Comparison of ENCODE assay signal across 8 mouse cellular contexts in the genomic region with DNA sequence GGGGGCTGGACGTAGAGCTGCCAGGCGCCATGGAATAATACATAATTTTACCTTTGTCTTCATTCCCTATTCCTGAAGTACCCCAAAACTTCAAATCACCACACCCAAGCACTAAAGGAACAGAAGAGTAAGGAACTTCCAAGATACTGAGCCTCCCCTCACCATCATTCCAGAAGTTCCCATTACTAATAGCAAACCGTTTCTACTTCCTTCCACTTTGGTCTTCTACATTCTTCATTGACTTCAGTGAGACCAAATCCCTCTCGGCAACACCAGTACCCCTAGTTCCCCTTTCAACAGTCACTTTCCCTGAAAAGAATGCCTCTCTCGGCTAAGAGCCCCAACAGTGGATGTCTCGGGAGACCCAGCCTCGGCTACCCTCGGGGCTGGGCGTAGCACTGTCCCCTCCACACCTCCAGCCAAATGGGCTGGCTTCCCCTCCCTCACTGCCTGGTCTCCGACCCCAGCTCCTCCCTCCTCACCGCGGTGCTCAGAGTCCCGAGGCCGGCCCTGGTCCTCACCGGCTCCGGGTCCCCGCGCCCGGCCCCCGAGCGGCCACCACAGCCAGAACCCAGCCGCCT. TPM values are rescaled to one million over a fixed set of nuclear protein-coding genes. Genes with fewer than 3 reads are reported as not detected.
A peak's percentile ranks its signal among the peaks of the same experiment; 100 is the strongest.
DNase-seq lines count a peak whose midpoint lies in the region; ATAC-seq and TF ChIP-seq lines count a peak whose summit lies in the region.

No protein-coding gene starts in this region.

- H3K4me2 ChIP-seq in embryonic facial prominence, embryonic 13.5 days: peak overlapping the region; percentile 70
- H3K4me2 ChIP-seq in limb, embryonic 11.5 days (ENCODE audit: low read depth, severe bottlenecking): peak overlapping the region; percentile 54

- H3K9me3 ChIP-seq in embryonic facial prominence, embryonic 13.5 days: no peaks in the 10 kb centered on the region
- H3K9me3 ChIP-seq in limb, embryonic 11.5 days (ENCODE audit: control insufficient read depth, low read length): no peaks in the 10 kb centered on the region

- peaks cover 5% of the 10 kb centered on the region; the same call in 1 of the 2 replicates for H3K79me2 ChIP-seq in liver, adult 2 months (ENCODE audit: control insufficient read depth, insufficient read depth, low read length)

- no peak for ATAC-seq in embryonic facial prominence, embryonic 13.5 days (ENCODE audit: insufficient number of reproducible peaks, insufficient read depth, low FRiP score, low TSS enrichment, low read depth)
- ATAC-seq in limb, embryonic 11.5 days (ENCODE audit: insufficient number of reproducible peaks, low FRiP score, low TSS enrichment, low read depth): no peak; the same call in 1 of the 2 replicates

- H3K9ac ChIP-seq in liver, adult 2 months (ENCODE audit: low read depth, low read length): peak overlapping the region; percentile 88
- peak overlapping the region; percentile 96 for H3K9ac ChIP-seq in embryonic facial prominence, embryonic 13.5 days
- H3K9ac ChIP-seq in limb, embryonic 11.5 days (ENCODE audit: low read length): peak overlapping the region; percentile 92

- peaks cover 6% of the 10 kb centered on the region; the same call in 1 of the 2 replicates for H3K4me1 ChIP-seq in liver, adult 2 months (ENCODE audit: control insufficient read depth, insufficient read depth, low read length)
- H3K4me1 ChIP-seq in embryonic facial prominence, embryonic 13.5 days: peaks cover 12% of the 10 kb centered on the region
- H3K4me1 ChIP-seq in limb, embryonic 11.5 days (ENCODE audit: control insufficient read depth, insufficient read depth, low read length): peaks cover 5% of the 10 kb centered on the region; the same call in 1 of the 2 replicates
- 0 out of 2 replicates have a peak, but pooled peaks cover 2% of the 10 kb centered on the region for H3K4me1 ChIP-seq in olfactory bulb, adult 2 months (ENCODE audit: control insufficient read depth, insufficient read depth, low read length)

- H3K27me3 ChIP-seq in liver, adult 2 months (ENCODE audit: control insufficient read depth, insufficient read depth, low read length): no peaks in the 10 kb centered on the region
- no peaks in the 10 kb centered on the region for H3K27me3 ChIP-seq in embryonic facial prominence, embryonic 13.5 days
- H3K27me3 ChIP-seq in limb, embryonic 11.5 days (ENCODE audit: control insufficient read depth, insufficient read depth, low read length): no peaks in the 10 kb centered on the region

- H3K4me3 ChIP-seq in liver, adult 2 months (ENCODE audit: insufficient read depth, low read depth, low read length): peak overlapping the region; percentile 81
- peak overlapping the region; percentile 97 for H3K4me3 ChIP-seq in embryonic facial prominence, embryonic 13.5 days
- peak overlapping the region; percentile 81 for H3K4me3 ChIP-seq in limb, embryonic 11.5 days (ENCODE audit: low read depth, low read length)
- H3K4me3 ChIP-seq in olfactory bulb, adult 2 months (ENCODE audit: insufficient read depth, low read depth, low read length): peak overlapping the region; percentile 89

- peak overlapping the region; percentile 81 for H3K27ac ChIP-seq in liver, adult 2 months (replicated peaks; ENCODE audit: insufficient read depth, low read depth, low read length)
- peak overlapping the region; percentile 99 for H3K27ac ChIP-seq in embryonic facial prominence, embryonic 13.5 days
- peak overlapping the region; percentile 92 for H3K27ac ChIP-seq in limb, embryonic 11.5 days (replicated peaks; ENCODE audit: low read depth, low read length)
- peak overlapping the region; percentile 90 for H3K27ac ChIP-seq in olfactory bulb, adult 2 months (ENCODE audit: insufficient read depth, low read depth, low read length)

- under 1% methylated on average over 18 of the region's 22 CpGs for WGBS in liver, adult 2 months
- 2% methylated on average over 22 of the region's 22 CpGs for WGBS in embryonic facial prominence, embryonic 13.5 days
- under 1% methylated on average over 22 of the region's 22 CpGs for whole genome bisulfite sequencing in limb, embryonic 11.5 days
- 2% methylated on average over 22 of the region's 22 CpGs for WGBS in olfactory bulb, adult 2 months

- no peaks in the 10 kb centered on the region; the same call in 1 of the 2 replicates for H3K36me3 ChIP-seq in liver, adult 2 months (ENCODE audit: control insufficient read depth, insufficient read depth, low read length)
- H3K36me3 ChIP-seq in embryonic facial prominence, embryonic 13.5 days: peaks cover 24% of the 10 kb centered on the region
- H3K36me3 ChIP-seq in limb, embryonic 11.5 days (ENCODE audit: control insufficient read depth, insufficient read depth, low read length): 0 out of 2 replicates have a peak, but pooled peaks cover 2% of the 10 kb centered on the region

- TF ChIP-seq POLR2A in liver, adult 2 months (IDR thresholded peaks at IDR 0.05; ENCODE audit: extremely low read depth, insufficient read depth, low read length): no peak
- TF ChIP-seq POLR2A in olfactory bulb, adult 2 months (IDR thresholded peaks at IDR 0.05; ENCODE audit: insufficient read depth, low read depth, low read length): no peak

- DNase-seq in liver, adult 2 months (ENCODE audit: extremely low read depth, low read depth, low spot score): peak; percentile 28
- DNase-seq in liver: no peak
- peak; percentile 31 for DNase-seq in limb, embryonic 11.5 days (ENCODE audit: low spot score)
- no peak for DNase-seq in urinary bladder, postnatal 10 days (ENCODE audit: low spot score)
- no peak for DNase-seq in thymus, postnatal 4 days
- no peak for DNase-seq in urinary bladder, adult 18-20 months (ENCODE audit: low spot score in 2 of 2)

- TF ChIP-seq CTCF in liver, adult 2 months (IDR thresholded peaks at IDR 0.05; ENCODE audit: low read depth, low read length): no peak
- TF ChIP-seq CTCF in olfactory bulb, adult 2 months (IDR thresholded peaks at IDR 0.05; ENCODE audit: insufficient read depth, low read depth, low read length): no peak

RNA-seq across cellular contexts. Expression of gene Rab5b, which starts 0.6 kb away (rescaled TPM):
- total RNA-seq in liver, adult 2 months (2014; rRNA removed): 68.6 and 74.0 TPM in 2 replicates
- polyA plus RNA-seq in liver, adult 2 months (2012; rRNA removed): 78.8 and 80.5 TPM in 2 replicates
- 82.6 and 84.1 TPM in 2 replicates for polyA plus RNA-seq in embryonic facial prominence, embryonic 13.5 days (2015; fragmentation: Nextera tagmentation; extraction: Ambion mirVana)
- 62.4 and 62.5 TPM in 2 replicates for polyA plus RNA-seq in limb, embryonic 11.5 days (2014; fragmentation: Nextera tagmentation; extraction: Ambion mirVana)
- polyA plus RNA-seq in olfactory bulb, adult 2 months (2012; ENCODE audit: insufficient read depth, insufficient read length, low replicate concordance, missing spikeins): not detected in 2 replicates

RNA-seq across cellular contexts. Expression of gene Pmel, which starts 8.5 kb away (rescaled TPM):
- 0.09 and 0.40 TPM in 2 replicates for total RNA-seq in liver, adult 2 months (2014; rRNA removed)
- 0.72 and 0.83 TPM in 2 replicates for polyA plus RNA-seq in liver, adult 2 months (2012; rRNA removed)
- 8.2 and 8.3 TPM in 2 replicates for polyA plus RNA-seq in embryonic facial prominence, embryonic 13.5 days (2015; fragmentation: Nextera tagmentation; extraction: Ambion mirVana)
- polyA plus RNA-seq in limb, embryonic 11.5 days (2014; fragmentation: Nextera tagmentation; extraction: Ambion mirVana): 0.34 and 0.87 TPM in 2 replicates
- polyA plus RNA-seq in olfactory bulb, adult 2 months (2012; ENCODE audit: insufficient read depth, insufficient read length, low replicate concordance, missing spikeins): not detected in 2 replicates

RNA-seq across cellular contexts. Expression of gene Cdk2, which starts 9.3 kb away (rescaled TPM):
- 4.7 and 7.6 TPM in 2 replicates for total RNA-seq in liver, adult 2 months (2014; rRNA removed)
- 7.0 and 8.3 TPM in 2 replicates for polyA plus RNA-seq in liver, adult 2 months (2012; rRNA removed)
- polyA plus RNA-seq in embryonic facial prominence, embryonic 13.5 days (2015; fragmentation: Nextera tagmentation; extraction: Ambion mirVana): 120 and 127 TPM in 2 replicates
- polyA plus RNA-seq in limb, embryonic 11.5 days (2014; fragmentation: Nextera tagmentation; extraction: Ambion mirVana): 151 TPM in 2 replicates
- not detected in 2 replicates for polyA plus RNA-seq in olfactory bulb, adult 2 months (2012; ENCODE audit: insufficient read depth, insufficient read length, low replicate concordance, missing spikeins)

RNA-seq across cellular contexts. Expression of gene Suox, which starts 21.6 kb away (rescaled TPM):
- 135 and 145 TPM in 2 replicates for total RNA-seq in liver, adult 2 months (2014; rRNA removed)
- 103 and 168 TPM in 2 replicates for polyA plus RNA-seq in liver, adult 2 months (2012; rRNA removed)
- 18.9 and 21.8 TPM in 2 replicates for polyA plus RNA-seq in embryonic facial prominence, embryonic 13.5 days (2015; fragmentation: Nextera tagmentation; extraction: Ambion mirVana)
- polyA plus RNA-seq in limb, embryonic 11.5 days (2014; fragmentation: Nextera tagmentation; extraction: Ambion mirVana): 12.2 and 12.3 TPM in 2 replicates
- not detected in 2 replicates for polyA plus RNA-seq in olfactory bulb, adult 2 months (2012; ENCODE audit: insufficient read depth, insufficient read length, low replicate concordance, missing spikeins)

RNA-seq across cellular contexts. Expression of gene Dgka, which starts 49.2 kb away (rescaled TPM):
- total RNA-seq in liver, adult 2 months (2014; rRNA removed): 4.1 and 6.5 TPM in 2 replicates
- polyA plus RNA-seq in liver, adult 2 months (2012; rRNA removed): 7.1 and 7.2 TPM in 2 replicates
- 16.3 and 16.8 TPM in 2 replicates for polyA plus RNA-seq in embryonic facial prominence, embryonic 13.5 days (2015; fragmentation: Nextera tagmentation; extraction: Ambion mirVana)
- 5.4 and 6.5 TPM in 2 replicates for polyA plus RNA-seq in limb, embryonic 11.5 days (2014; fragmentation: Nextera tagmentation; extraction: Ambion mirVana)
- 167 TPM in 1 of 2 replicates, not detected in the other for polyA plus RNA-seq in olfactory bulb, adult 2 months (2012; ENCODE audit: insufficient read depth, insufficient read length, low replicate concordance, missing spikeins)

Comparison
In these comparisons a context has a peak if more than half of its experiments do, and no peak if none do; other contexts are left out.
1. DNase-seq: peak in liver, adult 2 months (single experiment) and limb, embryonic 11.5 days (single experiment); none in liver (single experiment), urinary bladder, postnatal 10 days (single experiment), thymus, postnatal 4 days (single experiment) and urinary bladder, adult 18-20 months (0 of 2).
2. Peak in every context shown above with its lines, with median percentiles within 50 percentile points of each other: H3K27ac ChIP-seq, H3K4me3 ChIP-seq and H3K9ac ChIP-seq.